Mouse (Mus musculus) G1E (cell line): ENCODE data around the gene Ndufs5.

ENCODE experiments used
- CTCF ChIP-seq: IDR thresholded peaks from 2 replicates; pipeline ENCODE4 v1.5.1; 2012; ENCODE audit warnings: low read depth, low read length, inconsistent platforms, mixed read lengths
- GATA1 ChIP-seq: IDR thresholded peaks from 2 replicates; pipeline ENCODE4 v1.6.1; 2012; ENCODE audit warnings: borderline replicate concordance, low read length, inconsistent platforms, mixed read lengths
- GATA2 ChIP-seq: IDR thresholded peaks from 2 replicates; pipeline ENCODE4 v1.6.1; 2012; ENCODE audit warnings: low read depth, low read length, inconsistent platforms, borderline replicate concordance
- POLR2AphosphoS5 ChIP-seq: IDR thresholded peaks from 2 replicates; pipeline ENCODE4 v1.6.1; 2012; ENCODE audit warnings: low read depth, low read length, inconsistent platforms; ENCODE audit not compliant: insufficient replicate concordance

DNA sequence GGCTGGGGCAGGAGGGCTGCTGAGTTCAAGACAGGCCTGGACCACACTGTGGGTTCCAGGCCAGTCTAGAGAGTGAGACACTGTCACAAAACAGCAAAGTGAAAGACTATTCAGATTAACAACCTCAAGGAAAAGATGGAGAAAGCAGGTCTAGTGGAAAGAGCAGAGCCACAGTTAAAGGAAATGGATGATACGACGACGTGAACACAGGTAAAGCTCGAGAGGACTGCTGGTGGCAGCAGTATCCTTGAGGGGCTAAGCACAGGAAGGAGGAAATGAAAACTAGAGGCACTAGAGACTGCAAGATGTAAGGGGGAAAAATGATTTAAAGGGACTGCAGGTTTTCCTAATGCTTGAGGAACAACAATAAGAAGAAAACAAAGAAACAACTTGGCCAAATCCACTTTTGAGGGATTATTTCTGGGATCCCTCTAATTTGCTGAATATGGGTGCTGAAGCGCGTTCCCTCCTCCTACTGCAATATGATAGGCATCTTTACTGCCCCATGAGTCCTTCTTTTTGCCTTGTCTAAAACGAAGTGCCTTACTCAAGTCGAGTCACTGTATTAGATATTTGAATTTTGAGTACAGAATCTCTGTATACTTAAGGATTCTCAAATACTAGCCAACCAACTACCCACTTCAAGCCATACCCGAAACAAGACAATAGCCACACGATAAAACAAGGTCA is 30.9 kb upstream of the Ndufs5 start:
- no peak for TF ChIP-seq CTCF
- TF ChIP-seq POLR2AphosphoS5 = no peak
- TF ChIP-seq GATA1 = no peak
- no peak for TF ChIP-seq GATA2
